Mouse (Mus musculus): ENCODE data around the gene Eps15l1. TPM values are rescaled to one million over a fixed set of nuclear protein-coding genes. Genes with fewer than 3 reads are reported as not detected.
A peak's percentile ranks its signal among the peaks of the same experiment; 100 is the strongest.

Eps15l1 gene
- total RNA-seq, 1 experiment from 2014 or later, result 48.6 TPM

GRCm38 (mm10) chr8:72360162-72360561 is 61.1 kb downstream of the Eps15l1 start:
- peak; percentile 75 for ATAC-seq (replicated peaks; ENCODE audit: insufficient number of reproducible peaks, low FRiP score, low TSS enrichment, poor library complexity, severe bottlenecking)

- no peak for ATAC-seq (replicated peaks; ENCODE audit: insufficient number of reproducible peaks, low FRiP score, low TSS enrichment, poor library complexity, severe bottlenecking)
These were observed 64.7 kb downstream of the Eps15l1 start for GRCm38 (mm10) chr8:72356593-72356992.

- peak; percentile 48 for ATAC-seq (replicated peaks; ENCODE audit: insufficient number of reproducible peaks, low FRiP score, low TSS enrichment, poor library complexity, severe bottlenecking)
These were observed 67.0 kb downstream of the Eps15l1 start for GRCm38 (mm10) chr8:72354272-72354671.

GRCm38 (mm10) chr8:72353700-72354045 is 67.6 kb downstream of the Eps15l1 start:
- ATAC-seq (replicated peaks; ENCODE audit: insufficient number of reproducible peaks, low FRiP score, low TSS enrichment, poor library complexity, severe bottlenecking), result no peak

GRCm38 (mm10) chr8:72352951-72353699 is 68.1 kb downstream of the Eps15l1 start:
- no peak for ATAC-seq (replicated peaks; ENCODE audit: insufficient number of reproducible peaks, low FRiP score, low TSS enrichment, poor library complexity, severe bottlenecking)

GRCm38 (mm10) chr8:72351405-72352005 is 69.8 kb downstream of the Eps15l1 start:
- ATAC-seq (replicated peaks; ENCODE audit: insufficient number of reproducible peaks, low FRiP score, low TSS enrichment, poor library complexity, severe bottlenecking), result peak; percentile 23; the same call in 1 of the 2 replicates

GRCm38 (mm10) chr8:72350727-72351126 is 70.5 kb downstream of the Eps15l1 start:
- ATAC-seq (replicated peaks; ENCODE audit: insufficient number of reproducible peaks, low FRiP score, low TSS enrichment, poor library complexity, severe bottlenecking), result peak; percentile 69

- peak; percentile 41 for ATAC-seq (replicated peaks; ENCODE audit: insufficient number of reproducible peaks, low FRiP score, low TSS enrichment, poor library complexity, severe bottlenecking)
These were observed 71.4 kb downstream of the Eps15l1 start for GRCm38 (mm10) chr8:72349838-72350237.

- no peak for ATAC-seq (replicated peaks; ENCODE audit: insufficient number of reproducible peaks, low FRiP score, low TSS enrichment, poor library complexity, severe bottlenecking)
These were observed 72.3 kb downstream of the Eps15l1 start for GRCm38 (mm10) chr8:72348956-72349355.

GRCm38 (mm10) chr8:72348114-72348513 is 73.1 kb downstream of the Eps15l1 start:
- no peak for ATAC-seq (replicated peaks; ENCODE audit: insufficient number of reproducible peaks, low FRiP score, low TSS enrichment, poor library complexity, severe bottlenecking)

- no peak for ATAC-seq (replicated peaks; ENCODE audit: insufficient number of reproducible peaks, low FRiP score, low TSS enrichment, poor library complexity, severe bottlenecking)
These were observed 73.7 kb downstream of the Eps15l1 start for GRCm38 (mm10) chr8:72347553-72347952.

GRCm38 (mm10) chr8:72343725-72344124 is 77.5 kb downstream of the Eps15l1 start:
- 0 out of 2 replicates have a peak, but pooled peaks have one; percentile 44 for ATAC-seq (replicated peaks; ENCODE audit: insufficient number of reproducible peaks, low FRiP score, low TSS enrichment, poor library complexity, severe bottlenecking)

- no peak for ATAC-seq (replicated peaks; ENCODE audit: insufficient number of reproducible peaks, low FRiP score, low TSS enrichment, poor library complexity, severe bottlenecking)
These were observed 78.5 kb downstream of the Eps15l1 start for GRCm38 (mm10) chr8:72342556-72343300.

GRCm38 (mm10) chr8:72337034-72337433 is 84.2 kb downstream of the Eps15l1 start:
- no peak for ATAC-seq (replicated peaks; ENCODE audit: insufficient number of reproducible peaks, low FRiP score, low TSS enrichment, poor library complexity, severe bottlenecking)

- ATAC-seq (replicated peaks; ENCODE audit: insufficient number of reproducible peaks, low FRiP score, low TSS enrichment, poor library complexity, severe bottlenecking), result no peak
These were observed 85.0 kb downstream of the Eps15l1 start for GRCm38 (mm10) chr8:72336273-72336672.

GRCm38 (mm10) chr8:72334144-72334641 is 87.1 kb downstream of the Eps15l1 start:
- no peak for ATAC-seq (replicated peaks; ENCODE audit: insufficient number of reproducible peaks, low FRiP score, low TSS enrichment, poor library complexity, severe bottlenecking)

- ATAC-seq (replicated peaks; ENCODE audit: insufficient number of reproducible peaks, low FRiP score, low TSS enrichment, poor library complexity, severe bottlenecking), result no peak; the same call in 1 of the 2 replicates
These were observed 87.7 kb downstream of the Eps15l1 start for GRCm38 (mm10) chr8:72333429-72334143.

GRCm38 (mm10) chr8:72331631-72332030 is 89.6 kb downstream of the Eps15l1 start:
- no peak for ATAC-seq (replicated peaks; ENCODE audit: insufficient number of reproducible peaks, low FRiP score, low TSS enrichment, poor library complexity, severe bottlenecking)

Data from monocyte, adult 5-6 weeks (primary cell).